Mouse (Mus musculus): ENCODE data around the gene Ffar2.

The Ffar2 gene

DNA sequence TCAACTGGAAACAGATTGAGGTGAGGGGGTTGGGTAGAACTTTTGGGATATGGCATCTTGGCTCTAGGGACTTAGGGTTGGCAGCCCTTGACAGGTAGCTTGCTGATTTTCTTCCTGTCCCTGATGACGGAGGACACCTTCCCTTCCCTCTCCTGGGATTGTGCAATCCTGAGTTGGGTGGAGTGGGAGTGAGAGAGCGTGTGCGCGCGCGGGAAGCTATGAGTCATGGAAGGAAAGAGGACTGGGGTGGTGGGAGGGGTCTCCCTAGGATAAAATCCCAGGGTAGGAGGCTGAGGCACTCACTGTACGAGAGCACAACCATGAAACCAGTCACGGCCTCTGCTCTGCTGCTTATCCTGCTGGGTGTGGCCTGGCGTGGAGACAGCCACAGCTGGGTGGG is 47.5 kb downstream of the Ffar2 start:
- DNase-seq (ENCODE audit: low spot score in 2 of 2) = no peak

DNA sequence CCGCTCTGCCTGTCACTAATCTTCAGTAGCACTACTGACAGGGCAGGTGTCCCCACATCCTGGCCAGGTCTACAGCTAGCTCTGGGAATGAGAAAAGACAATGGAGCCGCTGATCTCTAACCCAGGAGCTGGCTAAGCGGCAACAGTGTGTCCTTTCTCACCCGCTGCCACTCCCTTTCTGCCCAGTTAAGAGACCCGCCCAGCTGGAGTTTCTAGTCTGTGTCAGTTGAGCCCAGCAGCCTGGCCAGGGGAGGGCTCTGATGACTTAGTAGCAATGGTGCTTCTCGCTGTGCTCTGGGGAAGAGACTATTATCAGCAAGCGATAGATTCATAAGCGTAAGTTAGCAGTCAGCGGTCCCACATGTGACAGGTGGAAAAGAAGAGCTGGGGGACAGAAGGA is 54.3 kb downstream of the Ffar2 start:
- no peak for DNase-seq (ENCODE audit: low spot score in 2 of 2)

Measured in frontal cortex, postnatal 10 days (tissue).